Mouse (Mus musculus) heart, embryonic 13.5 days (tissue): ENCODE measurements at regions not wholly inside any gene's neighbourhood (a gene's known extent, or its start where the extent isn't known, plus 50 kb on each side); places are given as distances from the start of the nearest gene placed in this dataset.

ENCODE experiments used
- ATAC-seq: fragments of 200-750 bp; cut with Nextera tagmentation; 2 replicates; pipeline ENCODE4 v1.8.0; 2017; ENCODE audit warnings: moderate TSS enrichment; ENCODE audit not compliant: insufficient number of reproducible peaks, low FRiP score, low TSS enrichment; ENCODE audit errors: extremely low read depth
- H3K27ac ChIP-seq: fragments of 300-500 bp; sonication (generic); replicated peaks from 2 replicates; pipeline ENCODE4 v1.5.1; 2015; ENCODE audit warnings: moderate library complexity, mild to moderate bottlenecking, inconsistent platforms
- H3K27me3 ChIP-seq: fragments of 300-500 bp; sonication (generic); replicated peaks from 2 replicates; pipeline ENCODE4 v1.6.1; 2015; ENCODE audit warnings: mild to moderate bottlenecking, inconsistent platforms
- H3K36me3 ChIP-seq: fragments of 300-500 bp; sonication (generic); 2 replicates; pipeline ENCODE4 v1.6.1; 2015; ENCODE audit warnings: mild to moderate bottlenecking, inconsistent platforms
- H3K4me1 ChIP-seq: fragments of 300-500 bp; sonication (generic); 2 replicates; pipeline ENCODE4 v1.6.1; 2015; ENCODE audit warnings: inconsistent platforms
- H3K4me2 ChIP-seq: fragments of 300-500 bp; sonication (generic); 2 replicates; pipeline ENCODE4 v1.6.1; 2015; ENCODE audit warnings: inconsistent platforms, mild to moderate bottlenecking, moderate library complexity
- H3K4me3 ChIP-seq: fragments of 300-500 bp; sonication (generic); 2 replicates; pipeline ENCODE4 v1.5.1; 2015; ENCODE audit warnings: moderate library complexity, mild to moderate bottlenecking, inconsistent platforms
- H3K9ac ChIP-seq: fragments of 300-500 bp; sonication (generic); 2 replicates; pipeline ENCODE4 v1.6.1; 2015; ENCODE audit warnings: inconsistent platforms, mild to moderate bottlenecking, moderate library complexity
- H3K9me3 ChIP-seq: fragments of 300-500 bp; sonication (generic); 2 replicates; pipeline ENCODE4 v1.6.1; 2016; ENCODE audit warnings: inconsistent platforms
- WGBS: fragments of 180-500 bp; shearing (Covaris S2); methylation state at CpG from one replicate; pipeline ENCODE4 v1.1.7; 2015; ENCODE audit warnings: mixed read lengths; 5-methylcytosine and 5-hydroxymethylcytosine counted together

DNA sequence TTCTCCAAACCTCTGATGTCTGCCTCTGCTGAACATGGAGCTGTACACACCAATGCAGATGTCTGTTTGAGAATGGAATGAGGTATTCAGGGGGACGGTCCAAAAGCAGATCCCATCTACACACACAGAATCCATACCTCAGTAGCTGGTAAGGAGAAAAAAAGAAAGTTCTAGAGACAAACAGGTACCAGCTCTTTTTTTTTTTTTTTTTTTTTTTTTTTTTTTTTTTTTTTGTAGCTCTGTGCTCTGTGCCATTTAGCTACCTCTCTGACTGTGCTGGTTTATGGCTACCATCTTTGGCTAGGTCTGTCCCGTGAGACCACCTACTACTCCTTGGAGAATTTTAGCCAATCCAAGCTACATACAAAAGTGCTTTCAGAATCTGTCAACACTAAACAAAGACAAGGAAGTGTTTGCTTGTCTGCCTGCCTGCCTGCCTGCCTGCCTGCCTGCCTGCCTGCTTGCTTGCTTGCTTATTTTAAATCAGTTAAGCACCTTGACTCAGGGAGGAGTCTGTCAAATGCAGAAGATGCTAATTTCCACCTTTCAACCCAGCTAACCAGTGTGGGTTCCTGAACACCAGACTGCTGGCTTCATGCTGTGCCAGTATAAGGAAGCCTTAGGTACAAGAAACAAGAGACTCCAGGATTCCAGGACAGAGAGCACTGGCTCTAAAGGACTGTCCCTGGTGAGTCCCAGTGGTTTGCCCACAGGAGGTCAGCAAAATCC, 190.0 kb upstream of the Cdh5 start:
- Histone ChIP-seq H3K4me1 (peaks cover 4% of the 10 kb centered on the region; the same call in 1 of the 2 replicates), H3K27ac (no peak overlapping the region), H3K27me3 (no peaks in the 10 kb centered on the region), H3K4me2 (no peak overlapping the region), H3K36me3 (no peaks in the 10 kb centered on the region), H3K9me3 (peaks cover 6% of the 10 kb centered on the region; the same call in 1 of the 2 replicates), H3K9ac (no peak overlapping the region), H3K4me3 (no peak overlapping the region)
- no peak for ATAC-seq
- WGBS = 76% methylated on average over 2 of the region's 2 CpGs

DNA sequence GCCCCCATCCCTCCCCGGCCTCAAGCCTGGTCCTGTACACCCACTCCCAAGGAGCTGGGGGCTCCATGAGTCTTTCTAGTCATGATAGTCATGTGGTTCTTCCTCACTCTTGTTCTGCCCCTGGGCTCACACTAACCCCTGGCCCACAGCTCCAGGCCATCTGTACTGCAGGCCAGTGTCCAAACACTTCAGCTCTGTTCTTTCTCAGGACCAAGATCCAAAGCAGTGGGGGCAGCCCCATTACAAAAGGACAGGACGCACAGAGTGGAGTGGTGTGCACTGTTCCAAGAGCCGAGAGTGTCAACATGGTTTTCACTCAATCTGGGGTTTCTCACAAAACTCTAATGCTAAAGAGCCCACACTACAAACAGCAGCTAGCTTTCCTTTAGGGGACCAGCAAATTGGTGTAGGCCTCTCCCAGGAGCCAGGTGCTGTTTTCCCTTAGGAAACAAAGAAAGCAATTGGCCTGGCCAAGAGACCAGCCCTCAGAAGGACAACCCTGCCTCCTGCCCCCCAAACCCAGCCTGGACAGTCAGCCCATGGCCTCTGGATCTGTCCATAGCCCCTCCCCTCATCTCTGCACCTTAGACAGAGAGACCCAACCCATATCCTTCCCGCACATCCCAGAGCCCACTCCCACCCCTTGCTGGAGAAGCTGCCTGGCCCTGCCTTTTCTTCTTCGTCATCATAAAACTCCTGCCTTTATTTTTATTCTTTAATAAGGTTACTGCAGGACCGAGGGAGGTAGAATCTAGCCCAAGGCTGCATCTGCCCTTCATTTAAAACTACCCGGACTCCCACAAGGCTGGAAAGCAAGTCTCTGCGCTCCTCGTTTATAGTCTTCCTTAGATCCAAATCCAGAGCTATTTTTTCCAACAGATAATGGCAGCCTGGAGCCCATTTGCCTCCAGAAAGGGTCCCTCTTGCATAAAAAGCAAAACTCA, 188.2 kb upstream of the Cdh5 start:
- ATAC-seq = no peak
- H3K9ac ChIP-seq = no peak overlapping the region
- no peak overlapping the region for H3K27ac ChIP-seq
- no peaks in the 10 kb centered on the region for H3K36me3 ChIP-seq
- H3K4me3 ChIP-seq = no peak overlapping the region
- no peak overlapping the region for H3K4me2 ChIP-seq
- H3K27me3 ChIP-seq = no peaks in the 10 kb centered on the region
- no peaks in the 10 kb centered on the region for H3K9me3 ChIP-seq
- WGBS = 72% methylated on average over 9 of the region's 9 CpGs
- peaks cover 4% of the 10 kb centered on the region; the same call in 1 of the 2 replicates for H3K4me1 ChIP-seq

- ATAC-seq = no peak; the same call in 1 of the 2 replicates
- no peak overlapping the region for H3K4me2 ChIP-seq
- H3K9ac ChIP-seq = 0 out of 2 replicates have a peak overlapping the region, but pooled peaks have one; percentile 21
- peaks cover 4% of the 10 kb centered on the region; the same call in 1 of the 2 replicates for H3K4me1 ChIP-seq
- no peak overlapping the region for H3K4me3 ChIP-seq
- H3K9me3 ChIP-seq = no peaks in the 10 kb centered on the region
- no peaks in the 10 kb centered on the region for H3K36me3 ChIP-seq
- H3K27ac ChIP-seq = no peak overlapping the region
- WGBS = 34% methylated on average over 6 of the region's 6 CpGs
- no peaks in the 10 kb centered on the region for H3K27me3 ChIP-seq
Observed at GRCm38 (mm10) chr8:103913927-103914640, 187.3 kb upstream of the Cdh5 start.

DNA sequence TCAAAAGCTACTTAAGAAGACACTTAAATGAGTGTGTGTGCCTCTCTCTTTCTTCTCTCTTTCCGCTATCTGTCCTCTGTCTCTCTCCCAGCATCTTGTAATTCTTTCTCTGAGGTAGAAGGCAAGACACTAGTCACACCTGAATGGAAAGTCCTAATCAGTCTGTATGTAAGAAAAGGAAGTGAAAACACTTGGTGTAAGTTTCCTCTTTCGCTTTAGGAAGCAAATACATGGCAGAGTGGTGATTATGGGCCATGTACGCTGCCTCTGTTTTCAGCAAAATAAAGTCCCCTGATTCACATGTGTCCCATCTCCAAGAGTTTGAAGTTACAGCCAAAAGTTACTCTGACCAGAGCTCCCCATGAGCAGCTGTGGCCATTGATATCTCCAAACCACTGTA, 182.1 kb upstream of the Cdh5 start:
- WGBS = 75% methylated on average over 3 of the region's 3 CpGs
- Histone ChIP-seq H3K9me3 (no peaks in the 10 kb centered on the region), H3K36me3 (no peaks in the 10 kb centered on the region), H3K9ac (no peak overlapping the region), H3K4me3 (no peak overlapping the region), H3K4me2 (no peak overlapping the region), H3K4me1 (no peaks in the 10 kb centered on the region), H3K27me3 (no peaks in the 10 kb centered on the region), H3K27ac (no peak overlapping the region)
- no peak for ATAC-seq

GRCm38 (mm10) chr8:103921621-103922020, 179.8 kb upstream of the Cdh5 start:
- Histone ChIP-seq H3K27me3 (no peaks in the 10 kb centered on the region), H3K9me3 (no peaks in the 10 kb centered on the region), H3K4me1 (no peaks in the 10 kb centered on the region), H3K4me3 (no peak overlapping the region), H3K9ac (no peak overlapping the region), H3K4me2 (no peak overlapping the region), H3K27ac (no peak overlapping the region), H3K36me3 (no peaks in the 10 kb centered on the region)
- ATAC-seq = no peak
- WGBS = 77% methylated on average over 4 of the region's 4 CpGs

GRCm38 (mm10) chr8:103922746-103923145, 178.7 kb upstream of the Cdh5 start:
- 69% methylated on average over 2 of the region's 2 CpGs for WGBS
- ATAC-seq = no peak
- Histone ChIP-seq H3K9ac (no peak overlapping the region), H3K4me3 (no peak overlapping the region), H3K27me3 (no peaks in the 10 kb centered on the region), H3K36me3 (no peaks in the 10 kb centered on the region), H3K4me2 (no peak overlapping the region), H3K27ac (no peak overlapping the region), H3K4me1 (no peaks in the 10 kb centered on the region), H3K9me3 (no peaks in the 10 kb centered on the region)

DNA sequence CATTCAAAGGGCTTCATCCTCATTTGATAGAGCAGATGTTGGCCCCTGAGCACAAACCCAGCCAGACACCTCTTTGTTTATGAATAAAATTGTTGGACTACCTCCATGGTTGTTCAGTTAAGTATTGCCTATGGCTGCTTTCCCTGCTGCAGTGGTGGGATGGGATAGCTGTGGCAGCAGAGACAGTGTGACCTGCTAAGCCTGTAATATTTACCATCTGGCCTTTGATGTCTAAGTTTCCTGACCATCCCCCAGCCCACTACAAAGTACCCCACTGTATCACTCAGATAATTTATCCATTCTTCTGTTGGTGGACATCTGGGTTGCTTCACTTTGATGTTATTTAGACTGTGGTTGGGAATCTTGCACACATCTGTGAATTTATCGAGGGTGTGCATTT, 168.7 kb upstream of the Cdh5 start:
- Histone ChIP-seq H3K36me3 (no peaks in the 10 kb centered on the region), H3K9me3 (no peaks in the 10 kb centered on the region), H3K4me1 (no peaks in the 10 kb centered on the region), H3K27me3 (no peaks in the 10 kb centered on the region), H3K4me3 (no peak overlapping the region), H3K9ac (no peak overlapping the region), H3K4me2 (no peak overlapping the region), H3K27ac (no peak overlapping the region)
- WGBS = 66% methylated on average over 1 of the region's 1 CpGs
- no peak for ATAC-seq

DNA sequence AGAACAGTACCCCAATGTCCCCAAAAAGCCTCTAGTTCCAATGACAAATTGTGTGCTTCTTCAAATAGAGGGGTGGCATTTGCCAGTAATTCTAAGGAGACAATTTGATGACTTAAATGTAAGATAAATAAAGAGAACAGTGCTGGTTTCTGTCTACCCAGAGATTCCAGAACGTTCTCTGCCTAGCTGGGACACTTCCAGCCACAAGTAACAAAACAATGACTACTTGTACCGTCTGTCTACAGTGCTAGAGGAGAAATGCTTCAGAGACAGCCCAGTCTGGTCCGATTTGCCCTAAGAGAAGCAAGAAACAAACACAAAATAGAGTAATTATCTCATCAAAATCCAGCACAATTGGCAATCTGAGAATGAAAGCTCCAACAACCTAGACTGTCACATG, 164.9 kb upstream of the Cdh5 start:
- WGBS = 61% methylated on average over 3 of the region's 3 CpGs

GRCm38 (mm10) chr8:103938283-103939230, 162.9 kb upstream of the Cdh5 start:
- Histone ChIP-seq H3K9ac (no peak overlapping the region), H3K27ac (no peak overlapping the region), H3K4me1 (peaks cover 11% of the 10 kb centered on the region), H3K4me3 (no peak overlapping the region), H3K36me3 (no peaks in the 10 kb centered on the region), H3K4me2 (no peak overlapping the region), H3K9me3 (peaks cover 4% of the 10 kb centered on the region; the same call in 1 of the 2 replicates), H3K27me3 (no peaks in the 10 kb centered on the region)
- no peak for ATAC-seq
- 22% methylated on average over 11 of the region's 11 CpGs for WGBS

More for the DNA sequence above, 164.9 kb upstream of the Cdh5 start:
- Histone ChIP-seq H3K36me3 (no peaks in the 10 kb centered on the region), H3K27ac (no peak overlapping the region), H3K27me3 (no peaks in the 10 kb centered on the region), H3K4me1 (peaks cover 11% of the 10 kb centered on the region), H3K4me2 (no peak overlapping the region), H3K9ac (no peak overlapping the region), H3K9me3 (no peaks in the 10 kb centered on the region), H3K4me3 (no peak overlapping the region)
- ATAC-seq = no peak

DNA sequence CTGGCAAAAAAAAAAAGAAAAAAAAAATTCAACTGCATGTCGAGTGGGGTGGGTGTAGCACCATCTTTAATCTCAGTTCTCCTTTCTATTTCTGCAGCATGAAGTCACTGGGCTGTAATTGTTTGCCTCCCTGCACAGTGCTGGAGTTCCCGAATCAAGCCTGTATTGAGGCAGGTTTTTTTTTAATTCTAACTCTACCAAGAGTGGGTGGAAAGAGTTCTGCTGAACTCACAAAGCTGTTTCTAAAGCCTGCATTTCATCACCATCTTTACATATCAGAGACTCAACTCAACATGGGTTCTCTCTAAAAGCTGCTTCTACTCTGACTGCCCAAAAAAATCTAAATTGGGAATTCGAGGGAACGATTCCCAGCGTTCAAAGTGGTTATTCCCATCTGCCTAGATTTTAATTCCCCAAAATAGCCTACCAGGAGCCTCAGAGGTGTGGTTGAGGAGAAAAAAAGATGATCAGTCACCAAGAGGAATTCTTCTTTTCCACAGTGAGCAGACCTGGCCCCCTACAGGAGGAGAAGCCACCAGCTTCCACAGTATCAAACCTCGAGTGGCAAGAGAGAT, 160.4 kb upstream of the Cdh5 start:
- no peak overlapping the region for H3K9ac ChIP-seq
- peaks cover 11% of the 10 kb centered on the region for H3K4me1 ChIP-seq
- no peak overlapping the region for H3K4me3 ChIP-seq
- ATAC-seq = no peak
- no peaks in the 10 kb centered on the region for H3K27me3 ChIP-seq
- H3K36me3 ChIP-seq = no peaks in the 10 kb centered on the region
- H3K4me2 ChIP-seq = no peak overlapping the region
- WGBS = 78% methylated on average over 6 of the region's 6 CpGs
- H3K9me3 ChIP-seq = peaks cover 4% of the 10 kb centered on the region; the same call in 1 of the 2 replicates
- H3K27ac ChIP-seq = no peak overlapping the region
